Mouse (Mus musculus) c-Kit-positive CD71-negative TER-119-negative erythroid progenitor cells, embryonic 14.5 days (primary cell): ENCODE measurements around the gene Cnrip1.

Experiments
- DNase-seq: peaks from one replicate; pipeline ENCODE4 v3.0.0-alpha.2; 2013; ENCODE audit warnings: low read depth

Gene Cnrip1

GRCm38 (mm10) chr11:17107359-17107758 lies 56.0 kb downstream of the Cnrip1 start:
- no peak for DNase-seq

GRCm38 (mm10) chr11:17112419-17113090 lies 61.2 kb downstream of the Cnrip1 start:
- no peak for DNase-seq

DNA sequence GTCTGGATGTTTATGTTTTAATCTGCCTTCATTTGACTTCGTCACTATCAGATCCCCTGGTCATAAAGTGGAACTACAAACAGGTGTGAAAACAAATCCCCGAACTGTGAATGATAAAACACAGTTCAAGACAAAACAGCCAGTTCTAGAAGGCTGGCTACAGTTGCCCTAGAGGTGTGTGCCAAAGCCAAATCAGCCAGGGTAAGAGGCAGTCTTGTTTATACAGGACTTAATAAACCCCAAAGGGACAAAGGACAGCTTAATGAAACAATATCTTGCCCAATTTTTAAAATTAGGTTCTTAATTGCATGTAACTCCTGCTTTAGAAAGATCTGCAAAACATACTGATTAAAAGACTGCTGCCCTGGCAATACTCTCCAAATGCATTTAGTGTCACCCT lies 75.0 kb downstream of the Cnrip1 start:
- no peak for DNase-seq
